Mouse (Mus musculus) cortical plate, adult 2 months (tissue): ENCODE measurements around the gene Ppp2r5c. TPM values are rescaled to one million over a fixed set of nuclear protein-coding genes. Genes with fewer than 3 reads are reported as not detected.

Experiments used
- H3K27ac ChIP-seq: fragments of 200-500 bp; 2 replicates; pipeline ENCODE4 v1.5.1; 2012; ENCODE audit warnings: low read length, control low read depth, inconsistent platforms; ENCODE audit not compliant: insufficient read depth
- H3K4me1 ChIP-seq: fragments of 200-500 bp; 2 replicates; pipeline ENCODE4 v1.6.1; 2011; ENCODE audit warnings: low read length; ENCODE audit not compliant: control insufficient read depth, insufficient read depth
- H3K4me3 ChIP-seq: fragments of 200-500 bp; 2 replicates; pipeline ENCODE4 v1.5.1; 2011; ENCODE audit warnings: mild to moderate bottlenecking, low read length, control low read depth; ENCODE audit not compliant: insufficient read depth
- CTCF ChIP-seq: fragments of 200-500 bp; IDR thresholded peaks from 2 replicates; pipeline ENCODE4 v1.5.1; 2011; ENCODE audit warnings: mild to moderate bottlenecking, control low read depth, low read length; ENCODE audit not compliant: insufficient read depth; ENCODE audit errors: extremely low read depth
- POLR2A ChIP-seq: fragments of 200-500 bp; IDR thresholded peaks from 2 replicates; pipeline ENCODE4 v1.6.1; 2011; ENCODE audit warnings: mild to moderate bottlenecking, low read length, control low read depth; ENCODE audit not compliant: insufficient read depth; ENCODE audit errors: extremely low read depth
- polyA plus RNA-seq: library from polyadenylated mRNA; depleted of rRNA; stranded (reverse); fragments of >200 nt; gene quantifications from 2 replicates; pipeline ENCODE4 v1.2.3, GENCODE M21; 2012

Ppp2r5c gene
- polyA plus RNA-seq, 1 experiment, result 193 TPM

- Histone ChIP-seq H3K27ac (no peak overlapping the region), H3K4me3 (no peak overlapping the region), H3K4me1 (no peaks in the 10 kb centered on the region)
- peak; percentile 41; the same call in 1 of the 2 replicates for TF ChIP-seq CTCF
- no peak for TF ChIP-seq POLR2A
Measured at GRCm38 (mm10) chr12:110418735-110419350, 28.1 kb upstream of the Ppp2r5c start.

GRCm38 (mm10) chr12:110419879-110420278 is 27.0 kb upstream of the Ppp2r5c start:
- Histone ChIP-seq H3K4me3 (no peak overlapping the region), H3K4me1 (no peaks in the 10 kb centered on the region), H3K27ac (no peak overlapping the region)
- TF ChIP-seq CTCF, result no peak
- no peak for TF ChIP-seq POLR2A

- no peak overlapping the region for H3K4me3 ChIP-seq
- H3K27ac ChIP-seq, result no peak overlapping the region
- H3K4me1 ChIP-seq, result no peaks in the 10 kb centered on the region
- TF ChIP-seq POLR2A (no peak), CTCF (no peak)
Measured at GRCm38 (mm10) chr12:110421361-110421760, 25.6 kb upstream of the Ppp2r5c start.

GRCm38 (mm10) chr12:110424008-110424704 is 22.8 kb upstream of the Ppp2r5c start:
- TF ChIP-seq POLR2A (no peak), CTCF (no peak)
- H3K4me1 ChIP-seq, result peaks cover under 1% of the 10 kb centered on the region
- H3K27ac ChIP-seq, result no peak overlapping the region
- no peak overlapping the region for H3K4me3 ChIP-seq

GRCm38 (mm10) chr12:110426417-110427010 is 20.4 kb upstream of the Ppp2r5c start:
- TF ChIP-seq POLR2A (no peak), CTCF (no peak)
- H3K4me3 ChIP-seq, result no peak overlapping the region

GRCm38 (mm10) chr12:110429340-110429973 is 17.5 kb upstream of the Ppp2r5c start:
- peaks cover 2% of the 10 kb centered on the region for H3K4me1 ChIP-seq
- H3K4me3 ChIP-seq, result no peak overlapping the region
- TF ChIP-seq POLR2A (no peak), CTCF (no peak)
- H3K27ac ChIP-seq, result peak overlapping the region; percentile 9

More at GRCm38 (mm10) chr12:110426417-110427010, 20.4 kb upstream of the Ppp2r5c start:
- Histone ChIP-seq H3K4me1 (peaks cover 2% of the 10 kb centered on the region), H3K27ac (no peak overlapping the region)

GRCm38 (mm10) chr12:110429990-110430389 is 16.9 kb upstream of the Ppp2r5c start:
- TF ChIP-seq POLR2A (no peak), CTCF (no peak)
- H3K27ac ChIP-seq, result peak overlapping the region; percentile 9

GRCm38 (mm10) chr12:110431805-110432204 is 15.1 kb upstream of the Ppp2r5c start:
- Histone ChIP-seq H3K4me1 (peaks cover 2% of the 10 kb centered on the region), H3K4me3 (no peak overlapping the region), H3K27ac (no peak overlapping the region)
- TF ChIP-seq POLR2A (no peak), CTCF (no peak)

More at GRCm38 (mm10) chr12:110429990-110430389, 16.9 kb upstream of the Ppp2r5c start:
- peaks cover 2% of the 10 kb centered on the region for H3K4me1 ChIP-seq
- H3K4me3 ChIP-seq, result no peak overlapping the region

- H3K4me1 ChIP-seq, result no peaks in the 10 kb centered on the region
- H3K4me3 ChIP-seq, result no peak overlapping the region
- TF ChIP-seq CTCF, result no peak
- TF ChIP-seq POLR2A, result no peak
- H3K27ac ChIP-seq, result no peak overlapping the region
Measured at GRCm38 (mm10) chr12:110436638-110437366, 10.1 kb upstream of the Ppp2r5c start.
